Mouse (Mus musculus) midbrain, embryonic 14.5 days (tissue): Measurements from ENCODE around the gene Lhfpl2. TPM values are rescaled to one million over a fixed set of nuclear protein-coding genes. Genes with fewer than 3 reads are reported as not detected.
A peak's percentile ranks its signal among the peaks of the same experiment; 100 is the strongest.

Experiments
- ATAC-seq: fragments of 200-750 bp; cut with Nextera tagmentation; 2 replicates; pipeline ENCODE4 v1.8.0; 2017; ENCODE audit warnings: moderate number of reproducible peaks, moderate library complexity; ENCODE audit not compliant: low FRiP score, low TSS enrichment
- DNase-seq: peaks from one replicate; pipeline ENCODE4 v3.0.0-alpha.2; 2015
- H3K27ac ChIP-seq: fragments of 300-500 bp; sonication (generic); replicated peaks from 2 replicates; pipeline ENCODE4 v1.5.1; 2014; ENCODE audit warnings: mild to moderate bottlenecking, low read depth, low read length, moderate library complexity
- H3K27me3 ChIP-seq: fragments of 300-500 bp; sonication (generic); 2 replicates; pipeline ENCODE4 v1.6.1; 2014; ENCODE audit warnings: low read length, control low read depth, mixed read lengths; ENCODE audit not compliant: control insufficient read depth, insufficient read depth
- H3K36me3 ChIP-seq: fragments of 300-500 bp; sonication (generic); 2 replicates; pipeline ENCODE4 v1.6.1; 2014; ENCODE audit warnings: low read length, control low read depth; ENCODE audit not compliant: control insufficient read depth, insufficient read depth
- H3K4me1 ChIP-seq: fragments of 300-500 bp; sonication (generic); 2 replicates; pipeline ENCODE4 v1.6.1; 2014; ENCODE audit warnings: mild to moderate bottlenecking, antibody characterized with exemption, low read length, control low read depth; ENCODE audit not compliant: control insufficient read depth, insufficient read depth
- H3K4me2 ChIP-seq: fragments of 300-500 bp; sonication (generic); 2 replicates; pipeline ENCODE4 v1.6.1; 2014; ENCODE audit warnings: mild to moderate bottlenecking, low read length, moderate library complexity
- H3K4me3 ChIP-seq: fragments of 300-500 bp; sonication (generic); replicated peaks from 2 replicates; pipeline ENCODE4 v1.5.1; 2014; ENCODE audit warnings: low read depth, low read length
- H3K9ac ChIP-seq: fragments of 300-500 bp; sonication (generic); replicated peaks from 2 replicates; pipeline ENCODE4 v1.6.1; 2014; ENCODE audit warnings: mild to moderate bottlenecking, low read length, moderate library complexity
- H3K9me3 ChIP-seq: fragments of 300-500 bp; sonication (generic); 2 replicates; pipeline ENCODE4 v1.6.1; 2016; ENCODE audit warnings: low read length, control low read depth, mixed read lengths; ENCODE audit not compliant: control insufficient read depth
- WGBS: fragments of 180-500 bp; shearing (Covaris S2); extraction: QIAGEN DNeasy Blood & Tissue Kit; methylation state at CpG from one replicate; pipeline ENCODE4 v1.1.7; 2014; 5-methylcytosine and 5-hydroxymethylcytosine counted together
- polyA plus RNA-seq: library from polyadenylated mRNA; unstranded; fragments of >200 nt; fragmentation: Nextera tagmentation; extraction: Ambion mirVana; gene quantifications from 2 replicates; pipeline ENCODE4 v1.2.1, GENCODE M21; 2014

The Lhfpl2 gene
- polyA plus RNA-seq, 1 experiment from 2014 or later = 14.2 TPM

DNA sequence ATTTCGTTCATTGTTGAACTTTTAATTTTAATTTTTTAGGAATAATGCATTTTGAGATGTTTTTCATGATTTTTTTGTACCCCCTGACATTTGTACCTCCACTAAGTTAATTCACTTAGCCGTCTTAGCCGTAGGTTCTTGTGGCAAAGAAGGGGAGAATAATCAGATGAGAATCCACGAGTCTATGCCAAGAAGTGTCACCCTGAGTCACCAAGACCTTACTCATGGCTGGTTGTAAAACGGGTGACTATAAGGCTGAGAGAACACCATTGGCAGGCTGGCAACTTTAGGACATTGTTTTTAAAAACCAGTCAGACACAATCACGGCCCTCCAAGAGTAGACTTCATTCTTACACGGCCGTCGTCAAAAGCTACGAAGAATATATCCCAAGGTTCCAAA is 95.2 kb downstream of the Lhfpl2 start:
- Histone ChIP-seq H3K4me3 (no peak overlapping the region), H3K9ac (no peak overlapping the region), H3K4me1 (no peaks in the 10 kb centered on the region), H3K9me3 (no peaks in the 10 kb centered on the region), H3K4me2 (no peak overlapping the region), H3K27ac (no peak overlapping the region), H3K27me3 (no peaks in the 10 kb centered on the region), H3K36me3 (no peaks in the 10 kb centered on the region)
- DNase-seq (no peak), ATAC-seq (no peak)
- 95% methylated on average over 10 of the region's 10 CpGs for WGBS

DNA sequence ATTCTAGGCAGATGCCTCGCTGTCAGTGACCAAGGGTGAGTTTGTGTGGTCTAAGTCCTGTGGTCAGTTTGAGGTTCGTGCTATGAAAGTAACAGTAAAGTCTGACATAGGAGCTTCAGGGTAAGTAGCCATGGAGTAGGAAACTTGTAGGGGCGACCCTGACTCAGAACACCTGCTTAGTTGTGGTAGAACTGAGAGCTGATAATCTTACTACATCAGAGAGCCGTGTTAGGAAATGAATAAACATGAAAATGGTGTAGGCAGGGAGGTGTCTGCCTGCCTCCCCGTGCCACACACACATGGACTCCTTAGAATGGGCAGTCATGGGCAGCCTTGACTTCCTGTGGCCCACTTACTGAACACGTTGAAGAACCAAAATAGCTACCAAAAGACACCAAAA is 96.1 kb downstream of the Lhfpl2 start:
- Histone ChIP-seq H3K36me3 (no peaks in the 10 kb centered on the region), H3K4me3 (no peak overlapping the region), H3K4me1 (no peaks in the 10 kb centered on the region), H3K27me3 (no peaks in the 10 kb centered on the region), H3K9ac (no peak overlapping the region), H3K27ac (no peak overlapping the region), H3K4me2 (no peak overlapping the region), H3K9me3 (no peaks in the 10 kb centered on the region)
- WGBS = 87% methylated on average over 6 of the region's 6 CpGs
- DNase-seq (no peak), ATAC-seq (no peak)

DNA sequence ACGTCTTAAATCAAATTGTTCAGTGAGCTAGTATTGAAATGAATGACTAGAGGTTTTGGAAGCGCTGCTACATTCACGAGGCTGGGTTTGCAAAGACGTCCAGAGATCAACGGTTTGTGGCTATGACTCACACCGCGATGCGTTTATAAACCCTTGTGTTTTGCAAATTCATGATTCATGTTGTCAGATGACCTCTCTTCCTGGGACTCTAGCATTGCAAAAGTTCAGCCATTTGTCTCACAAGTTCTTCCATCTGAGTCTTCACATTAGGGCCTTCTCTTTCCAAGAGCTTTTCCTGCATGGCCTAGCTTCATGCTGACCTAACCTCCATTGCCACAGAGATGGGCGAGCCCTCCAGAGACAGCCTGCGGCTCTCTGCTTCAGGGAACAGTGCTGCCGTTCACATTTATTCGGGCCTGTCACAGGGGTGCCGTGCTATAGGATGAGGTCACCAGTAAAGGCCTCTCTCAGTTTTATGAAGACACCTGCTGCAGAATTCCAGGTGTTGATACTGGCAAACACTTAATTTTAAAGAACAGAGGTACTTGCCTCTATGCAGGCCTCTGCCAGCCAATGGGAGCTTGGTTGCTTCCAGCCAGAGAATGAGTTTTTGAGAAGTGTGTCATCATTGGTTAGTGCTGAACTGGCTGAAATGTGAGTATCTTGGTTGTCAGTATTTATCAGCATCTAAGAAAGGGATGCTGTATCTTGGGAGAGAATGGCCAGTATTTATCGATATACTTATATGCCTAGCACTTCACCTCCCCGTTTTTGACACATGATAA is 97.1 kb downstream of the Lhfpl2 start:
- DNase-seq (no peak), ATAC-seq (no peak)
- no peaks in the 10 kb centered on the region for H3K27me3 ChIP-seq
- H3K27ac ChIP-seq = no peak overlapping the region
- 89% methylated on average over 15 of the region's 15 CpGs for WGBS
- H3K4me2 ChIP-seq = no peak overlapping the region
- no peak overlapping the region for H3K9ac ChIP-seq
- no peaks in the 10 kb centered on the region for H3K4me1 ChIP-seq
- no peaks in the 10 kb centered on the region for H3K9me3 ChIP-seq
- H3K4me3 ChIP-seq = no peak overlapping the region
- no peaks in the 10 kb centered on the region for H3K36me3 ChIP-seq

DNA sequence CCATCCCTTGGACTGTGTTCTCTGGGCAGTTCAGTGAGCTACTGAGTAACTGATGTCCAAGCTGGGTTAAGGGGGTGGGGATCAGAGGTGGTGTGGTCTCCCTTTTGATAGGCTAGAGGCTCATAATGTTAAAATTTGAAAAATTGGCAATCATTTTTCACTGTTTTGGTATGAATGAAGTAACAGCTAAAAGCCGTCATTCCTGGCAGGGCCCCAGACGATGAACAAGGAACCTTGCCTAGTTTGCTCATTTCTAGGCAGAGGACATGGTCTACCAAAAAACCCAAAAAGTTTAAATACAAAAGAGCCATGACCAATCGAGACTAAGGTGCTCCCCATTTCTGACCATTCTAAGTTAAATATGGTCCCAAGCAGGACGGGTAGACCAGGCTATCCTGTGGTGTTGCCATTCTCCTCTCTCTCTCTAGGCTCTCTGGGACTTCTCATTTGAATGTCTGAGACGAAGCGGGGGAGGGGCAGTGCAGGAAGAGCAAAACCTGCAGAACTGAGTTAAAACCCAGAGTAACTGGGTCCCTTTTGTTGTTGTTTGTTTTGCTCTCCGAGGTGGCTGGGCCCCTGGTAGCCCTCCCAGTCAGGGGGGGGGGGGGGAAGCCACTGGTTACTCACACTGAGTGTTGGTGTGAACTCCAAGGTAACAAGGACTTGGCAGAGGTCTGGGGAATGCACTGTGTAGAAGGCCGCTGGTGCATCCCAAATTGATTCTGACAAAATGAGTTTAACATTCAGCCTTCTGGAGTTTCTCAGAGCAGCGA is 98.2 kb downstream of the Lhfpl2 start:
- DNase-seq = peak; percentile 49
- Histone ChIP-seq H3K4me2 (no peak overlapping the region), H3K9me3 (no peaks in the 10 kb centered on the region), H3K9ac (no peak overlapping the region), H3K4me1 (no peaks in the 10 kb centered on the region), H3K27me3 (no peaks in the 10 kb centered on the region), H3K27ac (no peak overlapping the region), H3K4me3 (no peak overlapping the region), H3K36me3 (no peaks in the 10 kb centered on the region)
- peak; percentile 40; the same call in 1 of the 2 replicates for ATAC-seq
- 38% methylated on average over 9 of the region's 9 CpGs for WGBS

DNA sequence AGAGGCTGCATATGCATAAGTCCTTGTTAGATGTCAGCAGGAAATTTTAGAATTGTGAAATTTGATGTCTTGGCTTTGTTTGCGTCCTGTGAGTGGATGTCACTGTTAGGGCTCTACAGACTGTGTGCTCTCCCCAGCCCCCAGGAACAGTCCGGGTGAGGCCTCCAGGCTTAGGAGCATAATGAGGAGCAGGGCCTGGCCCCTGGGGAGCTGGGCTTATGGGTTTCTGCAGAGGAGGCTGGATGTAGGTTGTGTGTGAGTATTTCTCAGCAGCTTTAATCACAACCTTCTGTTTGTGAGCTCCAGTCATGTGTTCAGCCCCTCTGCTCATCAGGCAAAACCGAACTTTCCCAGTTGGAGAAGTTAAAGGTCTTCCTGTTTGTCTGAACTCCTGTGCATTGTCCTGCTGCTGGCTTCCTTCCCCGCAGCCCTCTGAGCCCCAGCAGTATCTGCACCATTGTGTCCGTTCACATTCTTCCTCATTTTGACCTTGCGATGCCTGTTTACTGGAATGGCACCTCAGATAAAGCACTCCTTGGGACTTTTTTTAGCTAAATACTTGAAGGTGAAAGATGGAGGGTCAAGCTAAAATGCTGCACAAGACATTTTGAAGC is 101.4 kb downstream of the Lhfpl2 start:
- Histone ChIP-seq H3K9ac (no peak overlapping the region), H3K36me3 (no peaks in the 10 kb centered on the region), H3K4me1 (no peaks in the 10 kb centered on the region), H3K4me2 (no peak overlapping the region), H3K27me3 (no peaks in the 10 kb centered on the region), H3K4me3 (no peak overlapping the region), H3K9me3 (no peaks in the 10 kb centered on the region), H3K27ac (no peak overlapping the region)
- ATAC-seq (no peak), DNase-seq (peak; percentile 56)
- 53% methylated on average over 6 of the region's 6 CpGs for WGBS

DNA sequence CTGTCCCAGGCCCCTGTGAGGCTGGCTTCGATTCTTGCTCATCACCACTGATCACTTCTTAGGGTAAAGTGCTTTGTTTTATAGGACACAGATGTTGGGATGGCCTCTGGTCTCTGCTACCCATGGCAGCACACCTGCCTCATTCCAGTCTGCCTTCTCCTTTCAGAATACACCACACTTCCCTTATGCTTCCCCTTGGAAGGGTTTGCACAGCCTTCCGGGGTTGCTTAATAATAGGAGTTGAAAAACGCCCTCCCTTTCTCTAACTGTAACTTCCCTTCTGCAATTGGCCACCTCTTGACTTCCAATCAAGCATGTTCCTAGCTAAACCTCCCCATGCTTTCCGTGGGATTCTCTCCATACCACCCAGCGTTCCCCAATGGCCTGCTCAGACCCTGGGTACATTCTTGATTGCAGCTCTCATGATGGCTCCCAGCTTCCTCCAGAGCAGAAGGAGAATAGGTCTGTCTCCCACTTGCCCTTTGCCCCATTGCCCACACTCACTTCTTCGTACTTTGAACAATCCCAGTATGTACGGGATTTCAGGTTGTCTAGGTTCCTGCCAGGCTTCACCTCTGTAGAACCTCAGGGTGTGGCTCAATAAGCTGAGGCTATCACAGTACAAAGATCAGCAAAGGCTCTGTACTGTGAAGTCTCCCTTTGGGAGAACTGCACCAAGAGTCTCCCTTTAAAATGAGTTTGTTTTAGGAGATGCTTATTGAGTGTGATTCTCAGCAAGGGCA is 102.1 kb downstream of the Lhfpl2 start:
- no peak overlapping the region for H3K4me3 ChIP-seq
- H3K36me3 ChIP-seq = no peaks in the 10 kb centered on the region
- H3K4me2 ChIP-seq = no peak overlapping the region
- ATAC-seq = no peak
- no peaks in the 10 kb centered on the region for H3K27me3 ChIP-seq
- no peak overlapping the region for H3K27ac ChIP-seq
- H3K4me1 ChIP-seq = no peaks in the 10 kb centered on the region
- no peak overlapping the region for H3K9ac ChIP-seq
- 90% methylated on average over 7 of the region's 7 CpGs for WGBS
- H3K9me3 ChIP-seq = no peaks in the 10 kb centered on the region
- no peak for DNase-seq

DNA sequence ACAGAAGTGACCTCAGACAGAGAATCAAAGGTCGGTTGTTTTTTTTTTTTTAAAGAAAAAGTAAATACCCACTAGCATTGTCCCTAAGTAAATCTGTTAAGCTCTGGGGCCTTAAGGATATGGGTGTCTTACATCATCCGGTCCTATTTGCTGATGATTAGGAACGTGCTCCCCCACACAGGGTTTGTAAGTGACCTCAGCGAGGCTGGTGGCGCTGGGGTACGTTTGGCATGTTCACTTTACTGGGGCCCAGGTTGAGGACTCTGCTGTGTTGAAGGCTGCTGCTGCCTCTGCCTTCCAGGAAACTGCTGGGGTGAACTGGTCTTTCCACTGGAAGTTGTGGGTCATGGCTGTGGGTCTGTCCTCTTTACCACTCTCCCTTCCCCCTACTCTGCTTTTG is 106.9 kb downstream of the Lhfpl2 start:
- ATAC-seq = no peak
- WGBS = 79% methylated on average over 6 of the region's 6 CpGs
- no peaks in the 10 kb centered on the region for H3K36me3 ChIP-seq

DNA sequence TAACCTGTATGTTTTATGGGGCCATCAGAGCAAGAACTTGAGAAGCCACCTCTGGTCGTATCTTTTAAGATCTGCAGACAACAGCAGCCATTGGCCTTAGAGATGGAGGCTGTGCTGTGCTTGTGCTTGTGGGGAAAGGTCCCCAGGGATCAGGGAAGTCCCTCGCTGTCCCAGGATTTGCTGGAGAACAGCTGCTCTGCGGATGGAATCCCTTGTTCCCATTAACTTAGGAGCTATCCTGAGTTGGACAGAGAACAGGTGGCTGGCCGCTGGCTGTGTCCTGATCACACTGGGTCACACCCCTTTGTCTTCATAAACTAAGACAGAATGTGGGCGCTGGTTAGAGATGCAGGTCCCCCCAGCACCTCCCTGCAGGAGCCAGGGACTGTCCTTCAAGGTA is 110.7 kb downstream of the Lhfpl2 start:
- no peak overlapping the region for H3K4me3 ChIP-seq
- no peaks in the 10 kb centered on the region for H3K4me1 ChIP-seq
- H3K4me2 ChIP-seq = no peak overlapping the region
- WGBS = 82% methylated on average over 5 of the region's 5 CpGs
- H3K9me3 ChIP-seq = no peaks in the 10 kb centered on the region
- H3K27ac ChIP-seq = no peak overlapping the region
- no peaks in the 10 kb centered on the region for H3K36me3 ChIP-seq
- no peak for ATAC-seq
- H3K27me3 ChIP-seq = peaks cover 4% of the 10 kb centered on the region; the same call in 1 of the 2 replicates
- H3K9ac ChIP-seq = no peak overlapping the region
- no peak for DNase-seq

More for the DNA sequence above, 106.9 kb downstream of the Lhfpl2 start:
- Histone ChIP-seq H3K27me3 (no peaks in the 10 kb centered on the region), H3K4me2 (no peak overlapping the region), H3K4me1 (no peaks in the 10 kb centered on the region), H3K9ac (no peak overlapping the region), H3K27ac (no peak overlapping the region), H3K9me3 (no peaks in the 10 kb centered on the region), H3K4me3 (no peak overlapping the region)
- no peak for DNase-seq
